Mouse (Mus musculus) spleen, postnatal 10 days (tissue): Measurements from ENCODE around the gene Tpst1.

Source experiments
- DNase-seq, 2 experiments: peaks; one replicate each; pipeline ENCODE4 v3.0.0; 2021 to 2022; ENCODE audit warnings: low spot score in 2 of 2

The Tpst1 gene

GRCm38 (mm10) chr5:130052510-130052909 is 20.6 kb upstream of the Tpst1 start:
- no peak for DNase-seq

- DNase-seq, result no peak
Measured at GRCm38 (mm10) chr5:130052955-130053354, 20.2 kb upstream of the Tpst1 start.

GRCm38 (mm10) chr5:130055688-130056087 is 17.4 kb upstream of the Tpst1 start:
- no peak for DNase-seq

GRCm38 (mm10) chr5:130056303-130056702 is 16.8 kb upstream of the Tpst1 start:
- DNase-seq, result no peak

- no peak for DNase-seq
Measured at GRCm38 (mm10) chr5:130059413-130060328, 13.5 kb upstream of the Tpst1 start.

GRCm38 (mm10) chr5:130060329-130060665 is 12.8 kb upstream of the Tpst1 start:
- DNase-seq, result no peak

GRCm38 (mm10) chr5:130062096-130062495 is 11.0 kb upstream of the Tpst1 start:
- peak in 1 of 2 experiments; percentile 35 for DNase-seq

- DNase-seq, result no peak
Measured at GRCm38 (mm10) chr5:130063760-130064159, 9.4 kb upstream of the Tpst1 start.

GRCm38 (mm10) chr5:130065579-130065978 is 7.5 kb upstream of the Tpst1 start:
- peak in 1 of 2 experiments; percentile 45 for DNase-seq

- DNase-seq, result no peak
Measured at GRCm38 (mm10) chr5:130067841-130068264, 5.3 kb upstream of the Tpst1 start.

GRCm38 (mm10) chr5:130074491-130074890 is 1.4 kb downstream of the Tpst1 start:
- DNase-seq, result no peak

GRCm38 (mm10) chr5:130076396-130076795 is 3.3 kb downstream of the Tpst1 start:
- DNase-seq, result no peak

- DNase-seq, result no peak
Measured at GRCm38 (mm10) chr5:130078096-130078833, 5.1 kb downstream of the Tpst1 start.

- DNase-seq, result no peak
Measured at GRCm38 (mm10) chr5:130078834-130079156, 5.7 kb downstream of the Tpst1 start.

- peak; percentile 93 to 94 for DNase-seq
Measured at GRCm38 (mm10) chr5:130079202-130080050, 6.3 kb downstream of the Tpst1 start.

GRCm38 (mm10) chr5:130080051-130080681 is 7.0 kb downstream of the Tpst1 start:
- peak in 1 of 2 experiments; percentile 39 for DNase-seq

- DNase-seq, result peak; percentile 26 to 60
Measured at GRCm38 (mm10) chr5:130081181-130081881, 8.2 kb downstream of the Tpst1 start.

- no peak for DNase-seq
Measured at GRCm38 (mm10) chr5:130082431-130082830, 9.3 kb downstream of the Tpst1 start.

GRCm38 (mm10) chr5:130084271-130084670 is 11.1 kb downstream of the Tpst1 start:
- no peak for DNase-seq

GRCm38 (mm10) chr5:130088008-130088407 is 14.9 kb downstream of the Tpst1 start:
- no peak for DNase-seq

GRCm38 (mm10) chr5:130088612-130089011 is 15.5 kb downstream of the Tpst1 start:
- no peak for DNase-seq
